Comparison of ENCODE assay signal across 11 mouse cellular contexts in the genomic region with DNA sequence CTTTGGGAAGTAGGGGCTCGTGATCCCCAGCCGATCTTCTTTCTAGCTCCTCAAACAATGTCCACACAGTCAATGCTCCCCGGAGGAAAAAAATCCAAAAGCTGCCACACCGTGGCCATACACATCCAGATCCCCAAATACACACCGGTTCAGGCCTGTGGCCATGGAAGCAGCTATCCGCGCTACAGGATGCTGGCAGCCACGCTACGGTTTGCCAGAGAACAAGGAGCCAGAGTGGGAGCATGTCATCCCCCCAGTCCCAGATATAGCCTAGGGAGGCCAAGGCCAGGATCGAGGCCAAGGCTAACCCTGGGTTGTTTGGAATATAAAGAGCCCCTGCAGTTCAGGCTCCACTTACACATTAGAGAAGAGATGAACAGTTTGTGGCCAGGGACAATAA.
A peak's percentile ranks its signal among the peaks of the same experiment; 100 is the strongest.
DNase-seq lines count a peak whose midpoint lies in the region; ATAC-seq and TF ChIP-seq lines count a peak whose summit lies in the region.
"Had no signal": no experiment of that assay in that cellular context is flagged by ENCODE, and none has a peak within 500 bp of the region (broad histone marks: within the 10 kb centered on the region; RNA-seq: fewer than 3 reads in every experiment).

No protein-coding gene starts in this region.

- no peak for ATAC-seq in heart, postnatal 0 days (ENCODE audit: insufficient read depth, low read depth)

- no peak overlapping the region for H3K4me3 ChIP-seq in heart, postnatal 0 days (ENCODE audit: low read depth, low read length)
- H3K4me3 ChIP-seq in cerebellum, adult 2 months (replicated peaks; ENCODE audit: insufficient read depth, low read depth, low read length), result no peak overlapping the region
- H3K4me3 ChIP-seq: forebrain, embryonic 10.5 days; limb, embryonic 13.5 days; midbrain, embryonic 15.5 days had no signal

- no peak overlapping the region for H3K9ac ChIP-seq in heart, postnatal 0 days (replicated peaks; ENCODE audit: low read depth, low read length)
- H3K9ac ChIP-seq: limb, embryonic 13.5 days; lung, embryonic 14.5 days; midbrain, embryonic 15.5 days had no signal

- H3K27me3 ChIP-seq in heart, postnatal 0 days (ENCODE audit: control insufficient read depth, insufficient read depth, low read length), result no peaks in the 10 kb centered on the region
- H3K27me3 ChIP-seq in cerebellum, adult 2 months (ENCODE audit: control insufficient read depth, insufficient read depth, low read length), result no peaks in the 10 kb centered on the region
- H3K27me3 ChIP-seq: limb, embryonic 13.5 days; midbrain, embryonic 15.5 days had no signal

- H3K36me3 ChIP-seq in heart, postnatal 0 days (replicated peaks; ENCODE audit: control insufficient read depth, insufficient read depth, low read length), result peaks cover 73% of the 10 kb centered on the region
- H3K36me3 ChIP-seq: midbrain, embryonic 15.5 days had no signal

- peak overlapping the region; percentile 87 for H3K27ac ChIP-seq in heart, postnatal 0 days (ENCODE audit: low read depth)
- no peak overlapping the region for H3K27ac ChIP-seq in cerebellum, adult 2 months (ENCODE audit: insufficient read depth, low read length)
- H3K27ac ChIP-seq: forebrain, embryonic 10.5 days; limb, embryonic 13.5 days; midbrain, embryonic 15.5 days had no signal

- no peak for TF ChIP-seq CTCF in heart, postnatal 0 days (IDR thresholded peaks at IDR 0.05; ENCODE audit: low read depth)
- no peak for TF ChIP-seq CTCF in cerebellum, adult 2 months (IDR thresholded peaks at IDR 0.05; ENCODE audit: borderline replicate concordance, insufficient read depth, low read depth, low read length)

- WGBS in heart, postnatal 0 days, result 69% methylated on average over 10 of the region's 10 CpGs
- 19% methylated on average over 10 of the region's 10 CpGs for WGBS in cerebellum, adult 2 months

- H3K4me1 ChIP-seq in heart, postnatal 0 days (ENCODE audit: control insufficient read depth, insufficient read depth), result peaks cover 40% of the 10 kb centered on the region
- H3K4me1 ChIP-seq in cerebellum, adult 2 months (ENCODE audit: control insufficient read depth, insufficient read depth, low read length), result peaks cover 18% of the 10 kb centered on the region

- no peak overlapping the region for H3K4me2 ChIP-seq in heart, postnatal 0 days (ENCODE audit: low read depth, low read length)
- H3K4me2 ChIP-seq: limb, embryonic 13.5 days; lung, embryonic 14.5 days; midbrain, embryonic 15.5 days had no signal

- no peak for TF ChIP-seq POLR2A in cerebellum, adult 2 months (IDR thresholded peaks at IDR 0.05; ENCODE audit: borderline replicate concordance, insufficient read depth, low read length)

- H3K9me3 ChIP-seq in heart, postnatal 0 days (replicated peaks; ENCODE audit: control insufficient read depth, low read length), result no peaks in the 10 kb centered on the region
- H3K9me3 ChIP-seq: forebrain, embryonic 10.5 days; limb, embryonic 13.5 days; midbrain, embryonic 15.5 days had no signal

- TF ChIP-seq EP300 in heart, postnatal 0 days (IDR thresholded peaks at IDR 0.05; ENCODE audit: low read depth), result no peak

- DNase-seq in heart, postnatal 0 days (ENCODE audit: low spot score), result no peak
- DNase-seq in heart, adult 8-10 months (ENCODE audit: low spot score), result no peak
- peak; percentile 14 for DNase-seq in lung, postnatal 14 days
- no peak for DNase-seq in lung, postnatal 25 days (ENCODE audit: low spot score)
- DNase-seq in adrenal gland, postnatal 14 days, result peak; percentile 10
- DNase-seq in cerebellum, adult 2 months, result peak; percentile 26 to 56
- no peak for DNase-seq in embryo, embryonic 9.5 days (ENCODE audit: extremely low spot score)
- DNase-seq: lung, embryonic 14.5 days had no signal

Comparison
In these comparisons a context has a peak if more than half of its experiments do, and no peak if none do; other contexts are left out.
1. DNase-seq: peak in lung, postnatal 14 days (single experiment), adrenal gland, postnatal 14 days (single experiment) and cerebellum, adult 2 months (2 of 2); none in heart, postnatal 0 days (single experiment), heart, adult 8-10 months (single experiment), lung, postnatal 25 days (single experiment) and embryo, embryonic 9.5 days (single experiment).